Mouse (Mus musculus): ENCODE results near the gene Vat1. TPM values are rescaled to one million over a fixed set of nuclear protein-coding genes. Genes with fewer than 3 reads are reported as not detected.
A peak's percentile ranks its signal among the peaks of the same experiment; 100 is the strongest.

Gene Vat1
- total and polyA plus RNA-seq, 3 experiments, result 14.9 to 49.4 (median 29.9) TPM

DNA sequence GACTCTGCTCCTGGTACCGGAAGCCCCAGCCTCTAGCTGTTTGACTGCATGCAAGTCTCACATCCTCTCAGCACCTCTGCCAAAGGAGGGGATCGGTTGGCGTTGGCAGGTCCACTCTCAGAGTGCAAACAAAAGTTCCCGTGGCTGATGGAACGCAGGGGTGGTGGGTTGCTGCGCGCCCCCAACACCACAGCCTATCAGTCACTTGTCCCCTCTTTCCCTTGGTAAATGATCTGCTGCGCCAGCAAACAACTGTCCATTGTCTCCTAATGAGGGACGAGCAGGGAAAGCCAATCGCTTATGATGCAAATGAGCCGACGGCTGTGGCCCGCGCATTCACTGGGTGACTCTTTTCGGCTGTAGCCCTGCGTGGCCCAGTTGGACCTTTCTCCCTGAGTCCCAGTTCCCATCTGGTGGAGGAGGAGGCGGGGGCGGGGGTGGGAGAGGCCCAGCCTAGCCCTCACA is 13.2 kb upstream of the Vat1 start:
- no peaks in the 10 kb centered on the region for H3K9me3 ChIP-seq (replicated peaks; ENCODE audit: low read length)
- peaks cover 3 to 7% of the 10 kb centered on the region in 2 experiments for H3K4me1 ChIP-seq (ENCODE audit: control insufficient read depth in 1 of 2, insufficient read depth in 2 of 2)
- 0 out of 2 replicates have a peak, but pooled peaks have one; percentile 15 for TF ChIP-seq NRF1 (IDR thresholded peaks at IDR 0.05; ENCODE audit: low read depth, low read length)
- TF ChIP-seq BHLHE40 (IDR thresholded peaks at IDR 0.05; ENCODE audit: low read depth, low read length), result no peak
- TF ChIP-seq JUND (conservative IDR thresholded peaks at IDR 0.05; ENCODE audit: low read depth, low read length), result no peak
- peak; percentile 53; the same call in 1 of the 2 replicates for TF ChIP-seq POLR2A (IDR thresholded peaks at IDR 0.05; ENCODE audit: low read depth, low read length)
- no peak for TF ChIP-seq POLR2AphosphoS2 (IDR thresholded peaks at IDR 0.05; ENCODE audit: low read depth, low read length)
- no peaks in the 10 kb centered on the region for H3K36me3 ChIP-seq (replicated peaks in 1 of 2; ENCODE audit: control insufficient read depth in 1 of 2, insufficient read depth in 1 of 2, low read length in 1 of 2)
- in situ Hi-C loops (cut with MboI; ENCODE audit: low pct_ligation_motif_present, low pct_unique_long_range_greater_than_20kb, low sequenced_read_pairs), result no loop called here
- H3K27me3 ChIP-seq (replicated peaks), result no peaks in the 10 kb centered on the region
- dilution Hi-C loops (cut with MboI; ENCODE audit: extremely low pct_ligation_motif_present, extremely low pct_unique_long_range_greater_than_20kb, low sequenced_read_pairs), result no loop called here
- H3K9ac ChIP-seq (ENCODE audit: insufficient read depth, low read depth), result no peak overlapping the region; the same call in 1 of the 2 replicates
- no peaks in the 10 kb centered on the region for H3K79me2 ChIP-seq (replicated peaks; ENCODE audit: control insufficient read depth, extremely low read depth, insufficient read depth, poor library complexity, severe bottlenecking)
- peak overlapping the region; percentile 17 for H3K4me2 ChIP-seq (ENCODE audit: insufficient read depth, low read depth, poor library complexity, severe bottlenecking)
- DNase-seq (ENCODE audit: extremely low read depth), result no peak
- no peak overlapping the region for H3K4me3 ChIP-seq (replicated peaks in 1 of 3; ENCODE audit: low read depth in 2 of 3, low read length in 2 of 3, poor library complexity in 1 of 3)
- H3K27ac ChIP-seq (ENCODE audit: insufficient read depth, low read depth), result no peak overlapping the region

DNA sequence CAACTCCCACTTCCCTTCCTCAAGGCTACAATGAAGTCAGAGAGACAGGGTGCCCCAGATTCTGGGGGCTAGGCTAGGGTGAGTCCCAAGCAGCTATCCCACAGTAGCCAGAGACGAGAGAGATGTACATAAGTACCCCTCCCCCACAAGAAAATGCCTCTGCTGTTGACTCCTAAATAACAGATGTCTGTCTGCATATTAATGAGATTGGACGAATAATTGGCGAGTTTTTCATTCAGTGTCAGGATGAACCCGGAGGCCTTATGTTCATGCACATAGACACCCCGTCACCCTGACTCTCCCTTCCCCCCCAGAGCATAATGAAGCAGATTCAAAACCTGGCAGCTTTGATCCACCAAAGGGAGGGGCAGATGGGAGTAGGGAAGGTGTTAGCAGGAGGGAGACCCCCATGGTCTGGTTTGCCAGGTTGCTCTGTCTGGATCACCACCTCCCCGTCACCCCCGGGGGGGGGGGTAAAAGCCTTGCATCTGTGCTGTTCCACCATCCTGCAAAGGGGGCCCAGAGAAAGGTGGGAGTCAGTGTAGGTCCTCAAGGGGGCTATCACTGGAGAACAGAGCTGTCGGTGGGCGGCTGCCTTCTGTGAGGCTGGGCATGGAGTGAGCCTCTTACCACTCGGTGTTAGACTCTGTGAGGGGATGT is 11.7 kb upstream of the Vat1 start:
- no peaks in the 10 kb centered on the region for H3K36me3 ChIP-seq (replicated peaks in 1 of 2; ENCODE audit: control insufficient read depth in 1 of 2, insufficient read depth in 1 of 2, low read length in 1 of 2)
- no peak overlapping the region for H3K4me2 ChIP-seq (ENCODE audit: insufficient read depth, low read depth, poor library complexity, severe bottlenecking)
- no peaks in the 10 kb centered on the region for H3K27me3 ChIP-seq (replicated peaks)
- in situ Hi-C loops (cut with MboI; ENCODE audit: low pct_ligation_motif_present, low pct_unique_long_range_greater_than_20kb, low sequenced_read_pairs), result no loop called here
- H3K4me3 ChIP-seq (replicated peaks in 1 of 3; ENCODE audit: low read depth in 2 of 3, low read length in 2 of 3, poor library complexity in 1 of 3), result no peak overlapping the region
- DNase-seq (ENCODE audit: extremely low read depth), result no peak
- no peak overlapping the region for H3K27ac ChIP-seq (ENCODE audit: insufficient read depth, low read depth)
- H3K9ac ChIP-seq (ENCODE audit: insufficient read depth, low read depth), result no peak overlapping the region
- H3K4me1 ChIP-seq (ENCODE audit: control insufficient read depth in 1 of 2, insufficient read depth in 2 of 2), result peaks cover 10 to 16% of the 10 kb centered on the region in 2 experiments
- H3K79me2 ChIP-seq (replicated peaks; ENCODE audit: control insufficient read depth, extremely low read depth, insufficient read depth, poor library complexity, severe bottlenecking), result no peaks in the 10 kb centered on the region
- no peak for TF ChIP-seq PAX5 (IDR thresholded peaks at IDR 0.05; ENCODE audit: low read length)
- no peak for TF ChIP-seq POLR2A (IDR thresholded peaks at IDR 0.05; ENCODE audit: low read depth, low read length)
- TF ChIP-seq UBTF (IDR thresholded peaks at IDR 0.05; ENCODE audit: low read depth, low read length), result no peak
- no peak for TF ChIP-seq CHD1 (IDR thresholded peaks at IDR 0.05; ENCODE audit: low read depth, low read length)
- TF ChIP-seq MXI1 (IDR thresholded peaks at IDR 0.05; ENCODE audit: low read depth, low read length), result no peak
- no peak for TF ChIP-seq ETS1 (conservative IDR thresholded peaks at IDR 0.05; ENCODE audit: low read depth, low read length)
- TF ChIP-seq NELFE (IDR thresholded peaks at IDR 0.05; ENCODE audit: low read depth, low read length), result no peak
- no peak for TF ChIP-seq NRF1 (IDR thresholded peaks at IDR 0.05; ENCODE audit: low read depth, low read length)
- no peak for TF ChIP-seq SMC3 (IDR thresholded peaks at IDR 0.05; ENCODE audit: low read depth, low read length)
- no peak for TF ChIP-seq CHD2 (IDR thresholded peaks at IDR 0.05; ENCODE audit: low read length)
- no peak for TF ChIP-seq EP300 (IDR thresholded peaks at IDR 0.05; ENCODE audit: low read length)
- TF ChIP-seq POLR2AphosphoS2 (IDR thresholded peaks at IDR 0.05; ENCODE audit: low read depth, low read length), result no peak
- no peak for TF ChIP-seq MAX (IDR thresholded peaks at IDR 0.05; ENCODE audit: low read length)
- TF ChIP-seq USF2 (conservative IDR thresholded peaks at IDR 0.05; ENCODE audit: low read depth, low read length), result no peak
- TF ChIP-seq GABPA (IDR thresholded peaks at IDR 0.05; ENCODE audit: insufficient replicate concordance, low read depth, low read length), result no peak
- dilution Hi-C loops (cut with MboI; ENCODE audit: extremely low pct_ligation_motif_present, extremely low pct_unique_long_range_greater_than_20kb, low sequenced_read_pairs), result no loop called here
- no peaks in the 10 kb centered on the region for H3K9me3 ChIP-seq (replicated peaks; ENCODE audit: low read length)
